Mouse (Mus musculus): ENCODE results near the gene Tmem151a.

GRCm38 (mm10) chr19:5052166-5052822, 33.0 kb downstream of the Tmem151a start:
- TF ChIP-seq CTCF (IDR thresholded peaks at IDR 0.05; ENCODE audit: low read depth), result no peak
- TF ChIP-seq EP300 (optimal IDR thresholded peaks at IDR 0.05), result no peak

Data from stomach, postnatal 0 days (tissue).